In the genomic region with DNA sequence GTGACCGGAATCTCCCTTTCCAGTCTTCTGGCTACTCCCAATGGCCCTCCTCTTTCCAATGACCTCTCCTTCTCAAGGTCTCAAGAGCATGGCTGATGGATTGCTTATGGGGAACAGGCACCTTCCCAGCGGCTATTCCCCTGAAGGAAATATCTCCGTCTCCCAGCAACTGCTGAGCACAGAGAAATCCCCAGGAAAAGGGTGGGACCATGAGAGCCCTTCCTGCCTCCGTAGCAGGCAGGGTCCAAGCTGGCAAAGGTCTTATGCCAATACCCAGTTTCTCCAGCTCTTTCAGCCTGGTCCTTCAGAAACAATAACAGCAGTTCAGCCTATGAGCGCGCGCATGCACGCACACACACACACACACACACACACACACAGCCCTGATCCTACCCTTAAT, we compare ENCODE assay signal across 27 mouse cellular contexts. TPM values are rescaled to one million over a fixed set of nuclear protein-coding genes. Genes with fewer than 3 reads are reported as not detected.
DNase-seq lines count a peak whose midpoint lies in the region; ATAC-seq and TF ChIP-seq lines count a peak whose summit lies in the region.
"Had no signal": no experiment of that assay in that cellular context is flagged by ENCODE, and none has a peak within 500 bp of the region (broad histone marks: within the 10 kb centered on the region; RNA-seq: fewer than 3 reads in every experiment).

No protein-coding gene starts in this region.

- H3K9ac ChIP-seq in kidney, embryonic 16.5 days (replicated peaks; ENCODE audit: low read length), result no peak overlapping the region
- no peak overlapping the region for H3K9ac ChIP-seq in lung, postnatal 0 days (replicated peaks; ENCODE audit: low read depth)
- H3K9ac ChIP-seq: embryonic facial prominence, embryonic 12.5 days; embryonic facial prominence, embryonic 15.5 days; forebrain, postnatal 0 days; heart, embryonic 15.5 days; hindbrain, embryonic 14.5 days had no signal

- no peak overlapping the region for H3K4me3 ChIP-seq in kidney, adult 2 months (ENCODE audit: insufficient read depth, low read depth, low read length)
- H3K4me3 ChIP-seq in kidney, embryonic 16.5 days (ENCODE audit: low read length), result no peak overlapping the region
- H3K4me3 ChIP-seq in lung, postnatal 0 days (ENCODE audit: low read depth, low read length), result no peak overlapping the region
- no peak overlapping the region for H3K4me3 ChIP-seq in lung, adult 2 months (replicated peaks; ENCODE audit: extremely low read depth, low read depth, low read length)
- H3K4me3 ChIP-seq: embryonic facial prominence, embryonic 12.5 days; embryonic facial prominence, embryonic 15.5 days; gastrocnemius, adult 2 months; heart, embryonic 15.5 days had no signal

- no peaks in the 10 kb centered on the region for H3K27me3 ChIP-seq in kidney, adult 2 months (replicated peaks; ENCODE audit: control insufficient read depth, insufficient read depth, low read length)
- no peaks in the 10 kb centered on the region for H3K27me3 ChIP-seq in kidney, embryonic 16.5 days (ENCODE audit: insufficient read depth, low read length)
- H3K27me3 ChIP-seq in lung, postnatal 0 days (replicated peaks; ENCODE audit: insufficient read depth, low read length), result no peaks in the 10 kb centered on the region
- H3K27me3 ChIP-seq: CH12.LX; embryonic facial prominence, embryonic 12.5 days; embryonic facial prominence, embryonic 15.5 days; heart, embryonic 15.5 days; Patski had no signal

- no peak overlapping the region for H3K4me2 ChIP-seq in kidney, embryonic 16.5 days (replicated peaks; ENCODE audit: low read depth, low read length)
- no peak overlapping the region for H3K4me2 ChIP-seq in lung, postnatal 0 days (replicated peaks; ENCODE audit: low read depth, low read length)
- H3K4me2 ChIP-seq: embryonic facial prominence, embryonic 12.5 days; embryonic facial prominence, embryonic 15.5 days; heart, embryonic 11.5 days; heart, embryonic 15.5 days; hindbrain, embryonic 14.5 days had no signal

- H3K27ac ChIP-seq in kidney, adult 2 months (ENCODE audit: insufficient read depth, low read depth, low read length), result no peak overlapping the region
- H3K27ac ChIP-seq in kidney, embryonic 16.5 days (ENCODE audit: low read length), result no peak overlapping the region
- no peak overlapping the region for H3K27ac ChIP-seq in lung, postnatal 0 days (ENCODE audit: low read length)
- H3K27ac ChIP-seq: embryonic facial prominence, embryonic 12.5 days; embryonic facial prominence, embryonic 15.5 days; gastrocnemius, adult 2 months; heart, embryonic 15.5 days; hindbrain, embryonic 14.5 days had no signal

- no peak for TF ChIP-seq EP300 in lung, postnatal 0 days (IDR thresholded peaks at IDR 0.05)

- no peaks in the 10 kb centered on the region for H3K9me3 ChIP-seq in kidney, embryonic 16.5 days (ENCODE audit: low read length)
- no peaks in the 10 kb centered on the region for H3K9me3 ChIP-seq in lung, postnatal 0 days (ENCODE audit: low read length)
- H3K9me3 ChIP-seq: embryonic facial prominence, embryonic 12.5 days; embryonic facial prominence, embryonic 15.5 days; G1E; heart, embryonic 15.5 days had no signal

- DNase-seq in adrenal gland, postnatal 14 days, result peak; percentile 38
- no peak for DNase-seq in adrenal gland, adult 18-20 months (ENCODE audit: low spot score in 2 of 2)
- DNase-seq in kidney, adult 2 months, result peak; percentile 27
- peak; percentile 11 for DNase-seq in lung, postnatal 0 days (ENCODE audit: low spot score)
- DNase-seq in lung, adult 2 months, result no peak
- DNase-seq in lung, postnatal 25 days (ENCODE audit: low spot score), result peak; percentile 45
- no peak for DNase-seq in right cerebral cortex, postnatal 10 days (ENCODE audit: low spot score in 2 of 2)
- DNase-seq: adrenal gland, postnatal 25 days; B cell, adult 2 months; cerebellum, adult 18-20 months; cerebellum, adult 9-10 months; forebrain, postnatal 0 days; gastrocnemius, adult 2 months; gastrocnemius, postnatal 14 days; heart, adult 11 months; heart, postnatal 10 days; heart, postnatal 4 days had no signal

- H3K36me3 ChIP-seq in kidney, adult 2 months (ENCODE audit: control insufficient read depth, insufficient read depth, low read length), result peaks cover 1% of the 10 kb centered on the region
- peaks cover 67% of the 10 kb centered on the region for H3K36me3 ChIP-seq in kidney, embryonic 16.5 days (ENCODE audit: insufficient read depth, low read length)
- H3K36me3 ChIP-seq in lung, postnatal 0 days (ENCODE audit: insufficient read depth, low read length), result peaks cover 12% of the 10 kb centered on the region; the same call in 1 of the 2 replicates

- no peak for TF ChIP-seq POLR2A in kidney, adult 2 months (IDR thresholded peaks at IDR 0.05; ENCODE audit: low read depth, low read length)
- no peak for TF ChIP-seq POLR2A in lung, adult 2 months (IDR thresholded peaks at IDR 0.05; ENCODE audit: borderline replicate concordance, extremely low read depth, low read depth, low read length)

- no peak for TF ChIP-seq CTCF in kidney, adult 2 months (conservative IDR thresholded peaks at IDR 0.05; ENCODE audit: insufficient read depth, insufficient read length, low read depth, low read length)
- TF ChIP-seq CTCF in lung, postnatal 0 days (IDR thresholded peaks at IDR 0.05), result no peak
- TF ChIP-seq CTCF in lung, adult 2 months (IDR thresholded peaks at IDR 0.05; ENCODE audit: insufficient read depth, low read length), result no peak

- no peak for ATAC-seq in kidney, embryonic 16.5 days (ENCODE audit: low FRiP score, low TSS enrichment)
- ATAC-seq in lung, postnatal 0 days, result peak; percentile 63
- ATAC-seq: forebrain, embryonic 14.5 days; forebrain, postnatal 0 days; Patski had no signal

- 77% methylated on average over 8 of the region's 8 CpGs for WGBS in kidney, adult 2 months
- WGBS in kidney, embryonic 16.5 days, result 81% methylated on average over 8 of the region's 8 CpGs
- 67% methylated on average over 8 of the region's 8 CpGs for WGBS in lung, postnatal 0 days
- 51% methylated on average over 8 of the region's 8 CpGs for WGBS in lung, adult 2 months

- no peaks in the 10 kb centered on the region for H3K4me1 ChIP-seq in kidney, adult 2 months (ENCODE audit: control insufficient read depth, insufficient read depth, low read length)
- no peaks in the 10 kb centered on the region for H3K4me1 ChIP-seq in kidney, embryonic 16.5 days (ENCODE audit: insufficient read depth, low read length)
- H3K4me1 ChIP-seq in lung, postnatal 0 days (ENCODE audit: insufficient read depth, low read depth, low read length), result no peaks in the 10 kb centered on the region
- H3K4me1 ChIP-seq in lung, adult 2 months (ENCODE audit: control insufficient read depth, insufficient read depth, low read length), result no peaks in the 10 kb centered on the region
- H3K4me1 ChIP-seq: embryonic facial prominence, embryonic 12.5 days; embryonic facial prominence, embryonic 15.5 days; heart, embryonic 15.5 days had no signal

RNA-seq across cellular contexts. Expression of a gene that starts 23.7 kb away (rescaled TPM):
- 9.4 and 10.0 TPM in 2 replicates for total RNA-seq in adrenal gland, postnatal 14 days (2021)
- total RNA-seq in adrenal gland, adult 18-20 months (2021), result 1 to 10 TPM; 4.4 to 6.0 TPM
- polyA plus RNA-seq in kidney, adult 2 months (2012; rRNA removed), result 2.7 and 3.2 TPM in 2 replicates
- 3.1 and 3.3 TPM in 2 replicates for polyA plus RNA-seq in kidney, embryonic 16.5 days (2015; fragmentation: Nextera tagmentation; extraction: Ambion mirVana)
- 1.1 and 1.2 TPM in 2 replicates for polyA plus RNA-seq in lung, postnatal 0 days (2015; fragmentation: Nextera tagmentation; extraction: Ambion mirVana)
- polyA plus RNA-seq in lung, adult 2 months (2012; rRNA removed), result 4.4 TPM in 2 replicates

RNA-seq across cellular contexts. Expression of a gene that starts 28.8 kb away (rescaled TPM):
- 31.6 and 37.4 TPM in 2 replicates for total RNA-seq in adrenal gland, postnatal 14 days (2021)
- 10 to 100 TPM; 23.0 to 26.5 TPM for total RNA-seq in adrenal gland, adult 18-20 months (2021)
- polyA plus RNA-seq in kidney, adult 2 months (2012; rRNA removed), result 87.6 and 128 TPM in 2 replicates
- 45.8 and 53.9 TPM in 2 replicates for polyA plus RNA-seq in kidney, embryonic 16.5 days (2015; fragmentation: Nextera tagmentation; extraction: Ambion mirVana)
- polyA plus RNA-seq in lung, postnatal 0 days (2015; fragmentation: Nextera tagmentation; extraction: Ambion mirVana), result 53.4 and 53.5 TPM in 2 replicates
- 31.2 and 48.4 TPM in 2 replicates for polyA plus RNA-seq in lung, adult 2 months (2012; rRNA removed)

Comparison
In these comparisons a context has a peak if more than half of its experiments do, and no peak if none do; other contexts are left out.
1. DNase-seq: peak in adrenal gland, postnatal 14 days (single experiment), kidney, adult 2 months (single experiment), lung, postnatal 0 days (single experiment) and lung, postnatal 25 days (single experiment); none in adrenal gland, adult 18-20 months (0 of 2), lung, adult 2 months (single experiment) and right cerebral cortex, postnatal 10 days (0 of 2).